In the genomic region with DNA sequence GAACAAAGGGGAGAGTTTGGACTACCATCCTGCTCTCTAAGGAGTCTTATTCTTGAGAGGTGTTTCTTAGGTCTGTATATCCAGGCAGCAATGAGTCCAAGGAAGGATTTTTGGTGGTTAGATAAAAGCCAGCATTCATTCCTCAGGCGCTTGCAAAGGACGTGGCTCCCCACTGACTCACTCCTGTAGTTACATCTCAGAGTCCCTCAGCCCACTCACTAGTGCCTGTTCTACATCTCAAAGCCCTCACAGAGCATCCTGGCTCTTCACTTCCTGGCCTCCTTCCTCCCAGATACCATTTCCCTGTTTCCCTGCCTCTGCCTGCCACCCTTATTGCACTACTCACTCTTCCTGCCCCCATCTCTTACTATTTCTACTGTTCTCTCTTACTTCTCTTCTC, we compare ENCODE assay signal across 21 mouse cellular contexts. TPM values are rescaled to one million over a fixed set of nuclear protein-coding genes. Genes with fewer than 3 reads are reported as not detected.
DNase-seq lines count a peak whose midpoint lies in the region; ATAC-seq and TF ChIP-seq lines count a peak whose summit lies in the region.
"Had no signal": no experiment of that assay in that cellular context is flagged by ENCODE, and none has a peak within 500 bp of the region (broad histone marks: within the 10 kb centered on the region; RNA-seq: fewer than 3 reads in every experiment).

No protein-coding gene starts in this region.

- H3K36me3 ChIP-seq in MEL (ENCODE audit: control insufficient read depth in 1 of 2, insufficient read depth in 2 of 2, low read length in 2 of 2), result peaks cover 0 to 37% of the 10 kb centered on the region in 2 experiments; a peak in 2 of 4 replicates
- H3K36me3 ChIP-seq in heart, embryonic 11.5 days (ENCODE audit: control insufficient read depth, insufficient read depth, low read length), result peaks cover 30% of the 10 kb centered on the region

- 71% methylated on average over 2 of the region's 2 CpGs for WGBS in heart, embryonic 11.5 days (ENCODE audit: insufficient replicate concordance)

- no peak overlapping the region for H3K4me3 ChIP-seq in MEL (ENCODE audit: control insufficient read depth in 1 of 2, insufficient read depth in 1 of 2, low read depth in 2 of 2, low read length in 2 of 2)
- H3K4me3 ChIP-seq in brown adipose tissue, adult 24 weeks (ENCODE audit: insufficient read depth, low read depth, low read length), result no peak overlapping the region
- no peak overlapping the region for H3K4me3 ChIP-seq in heart, embryonic 11.5 days (ENCODE audit: low read depth, low read length)
- H3K4me3 ChIP-seq: embryonic facial prominence, embryonic 13.5 days; forebrain, embryonic 15.5 days; heart, adult 2 months; heart, embryonic 12.5 days; hindbrain, embryonic 13.5 days had no signal

- intact Hi-C loops in left cerebral cortex, postnatal 4 days (cut with DNase I), result no loop called here
- intact Hi-C loops in heart, postnatal 36 days (cut with DNase I), result no loop called here

- TF ChIP-seq CTCF in MEL (IDR thresholded peaks at IDR 0.05 in 2 of 3, conservative IDR thresholded peaks at IDR 0.05 in 1 of 3; ENCODE audit: control insufficient read depth in 1 of 3, insufficient read depth in 1 of 3, low read depth in 2 of 3, low read length in 3 of 3, poor library complexity in 1 of 3, severe bottlenecking in 1 of 3), result no peak

- TF ChIP-seq EP300 in MEL (IDR thresholded peaks at IDR 0.05; ENCODE audit: low read depth in 1 of 2, low read length in 2 of 2), result no peak

- H3K27ac ChIP-seq in MEL (ENCODE audit: control insufficient read depth, low read depth, low read length), result no peak overlapping the region
- H3K27ac ChIP-seq in brown adipose tissue, adult 24 weeks (replicated peaks; ENCODE audit: low read depth, low read length), result peak overlapping the region; percentile 54; the same call in 1 of the 2 replicates
- H3K27ac ChIP-seq in heart, embryonic 11.5 days (ENCODE audit: low read depth, low read length), result no peak overlapping the region
- H3K27ac ChIP-seq: embryonic facial prominence, embryonic 13.5 days; forebrain, embryonic 15.5 days; heart, adult 2 months; hindbrain, embryonic 13.5 days; hindbrain, postnatal 0 days had no signal

- no peaks in the 10 kb centered on the region for H3K27me3 ChIP-seq in MEL (ENCODE audit: control insufficient read depth in 1 of 2, insufficient read depth in 2 of 2, low read length in 2 of 2)
- no peaks in the 10 kb centered on the region for H3K27me3 ChIP-seq in heart, embryonic 11.5 days (ENCODE audit: control insufficient read depth, insufficient read depth, low read length)
- H3K27me3 ChIP-seq: embryonic facial prominence, embryonic 13.5 days; forebrain, embryonic 15.5 days; heart, embryonic 12.5 days; hindbrain, embryonic 13.5 days had no signal

- no peak for ATAC-seq in heart, embryonic 11.5 days (replicated peaks; ENCODE audit: insufficient number of reproducible peaks, low FRiP score, low TSS enrichment)
- ATAC-seq: forebrain, embryonic 15.5 days; hindbrain, postnatal 0 days had no signal

- H3K9me3 ChIP-seq in MEL (replicated peaks; ENCODE audit: insufficient read depth, low read length), result no peaks in the 10 kb centered on the region
- H3K9me3 ChIP-seq in heart, embryonic 11.5 days (replicated peaks; ENCODE audit: control insufficient read depth, low read length), result no peaks in the 10 kb centered on the region
- H3K9me3 ChIP-seq: embryonic facial prominence, embryonic 13.5 days; forebrain, embryonic 15.5 days; heart, embryonic 12.5 days; hindbrain, embryonic 13.5 days had no signal

- H3K79me2 ChIP-seq in MEL (ENCODE audit: control insufficient read depth, insufficient read depth, low read length, poor library complexity), result no peaks in the 10 kb centered on the region

- no peaks in the 10 kb centered on the region for H3K4me1 ChIP-seq in MEL (ENCODE audit: control insufficient read depth in 1 of 2, insufficient read depth in 2 of 2, low read length in 2 of 2)
- H3K4me1 ChIP-seq in brown adipose tissue, adult 24 weeks (ENCODE audit: control insufficient read depth, insufficient read depth, insufficient read length, low read length), result peaks cover 4% of the 10 kb centered on the region; the same call in 1 of the 2 replicates
- H3K4me1 ChIP-seq in heart, embryonic 11.5 days (ENCODE audit: control insufficient read depth, insufficient read depth, low read length), result no peaks in the 10 kb centered on the region
- H3K4me1 ChIP-seq: embryonic facial prominence, embryonic 13.5 days; forebrain, embryonic 15.5 days; hindbrain, embryonic 13.5 days had no signal

- TF ChIP-seq POLR2A in MEL (IDR thresholded peaks at IDR 0.05; ENCODE audit: control insufficient read depth in 1 of 2, insufficient read depth in 1 of 2, low read depth in 1 of 2, low read length in 2 of 2, poor library complexity in 1 of 2), result no peak

- no peak overlapping the region for H3K9ac ChIP-seq in MEL (ENCODE audit: control insufficient read depth, low read depth, low read length, poor library complexity, severe bottlenecking)
- H3K9ac ChIP-seq in heart, embryonic 11.5 days (ENCODE audit: low read depth, low read length), result no peak overlapping the region
- H3K9ac ChIP-seq: embryonic facial prominence, embryonic 13.5 days; forebrain, embryonic 15.5 days; heart, embryonic 12.5 days; hindbrain, embryonic 13.5 days had no signal

- H3K4me2 ChIP-seq in heart, embryonic 11.5 days, result no peak overlapping the region
- H3K4me2 ChIP-seq: embryonic facial prominence, embryonic 13.5 days; forebrain, embryonic 15.5 days; heart, embryonic 12.5 days; hindbrain, embryonic 13.5 days had no signal

- DNase-seq in left cerebral cortex, adult 18-20 months (ENCODE audit: low spot score in 2 of 2), result peak; percentile 16 to 18
- no peak for DNase-seq in left cerebral cortex, postnatal 4 days
- DNase-seq in 3T3-L1 (ENCODE audit: low read depth, low spot score), result peak; percentile 74
- DNase-seq in MEL (ENCODE audit: low read depth, low spot score), result no peak
- no peak for DNase-seq in heart, postnatal 36 days
- DNase-seq: adrenal gland, adult 8-10 months; adrenal gland, postnatal 36 days; cerebellum, adult 11-12 months; cerebellum, adult 9-10 months; cerebellum, postnatal 25 days; gastrocnemius, postnatal 14 days; heart, adult 2 months; heart, postnatal 4 days; kidney, adult 11 months had no signal

- TF ChIP-seq RAD21 in MEL (IDR thresholded peaks at IDR 0.05; ENCODE audit: low read depth, low read length), result no peak

TF ChIP-seq in MEL, 35 proteins besides CTCF, POLR2A, EP300 and RAD21:
- TF ChIP-seq POLR2AphosphoS2 (IDR thresholded peaks at IDR 0.05; ENCODE audit: low read length) (0 out of 2 replicates have a peak, but pooled peaks have one; percentile 39), BHLHE40 (IDR thresholded peaks at IDR 0.05; ENCODE audit: borderline replicate concordance, low read depth, low read length) (no peak), ETS1 (IDR thresholded peaks at IDR 0.05; ENCODE audit: low read depth, low read length) (no peak)
TF ChIP-seq in MEL: peak in this region for 1.

RNA-seq across cellular contexts. Expression of a gene that starts 16.3 kb away (rescaled TPM):
- total RNA-seq in left cerebral cortex, adult 18-20 months (2021), result 100 to 1,000 TPM; 194 to 212 TPM
- total RNA-seq in left cerebral cortex, postnatal 4 days (2021), result 100 to 1,000 TPM; 134 to 138 TPM
- 160 and 170 TPM in 2 replicates for total RNA-seq in MEL (2012; rRNA removed)
- polyA plus RNA-seq in MEL (2012; ENCODE audit: insufficient read depth in 1 of 2, insufficient read length in 2 of 2, low read depth in 1 of 2, low replicate concordance in 2 of 2, missing spikeins in 1 of 2), result 100 to 1,000 TPM; 205 to 282 TPM
- polyA plus RNA-seq in brown adipose tissue, adult 24 weeks (2012; ENCODE audit: insufficient read depth, insufficient read length, missing spikeins), result 1,665 and 1,891 TPM in 2 replicates
- 441 and 486 TPM in 2 replicates for polyA plus RNA-seq in heart, embryonic 11.5 days (2014; fragmentation: Nextera tagmentation; extraction: Ambion mirVana)
- total RNA-seq in heart, postnatal 36 days (2021), result 100 to 1,000 TPM; 577 to 619 TPM

RNA-seq across cellular contexts. Expression of a gene that starts 42.4 kb away (rescaled TPM):
- 10 to 100 TPM; 28.1 to 28.4 TPM for total RNA-seq in left cerebral cortex, adult 18-20 months (2021)
- total RNA-seq in left cerebral cortex, postnatal 4 days (2021), result 10 to 100 TPM; 53.1 to 56.9 TPM
- total RNA-seq in MEL (2012; rRNA removed), result 5.0 and 7.3 TPM in 2 replicates
- 1 to 10 TPM in 1 of 2 experiments, not detected in 1; 9.0 TPM for polyA plus RNA-seq in MEL (2012; ENCODE audit: insufficient read depth in 1 of 2, insufficient read length in 2 of 2, low read depth in 1 of 2, low replicate concordance in 2 of 2, missing spikeins in 1 of 2)
- 458 and 493 TPM in 2 replicates for polyA plus RNA-seq in brown adipose tissue, adult 24 weeks (2012; ENCODE audit: insufficient read depth, insufficient read length, missing spikeins)
- 6.1 TPM in 2 replicates for polyA plus RNA-seq in heart, embryonic 11.5 days (2014; fragmentation: Nextera tagmentation; extraction: Ambion mirVana)
- 1 to 10 TPM; 1.4 to 1.7 TPM for total RNA-seq in heart, postnatal 36 days (2021)

RNA-seq across cellular contexts. Expression of a gene that starts 59.3 kb away (rescaled TPM):
- 100 to 1,000 TPM; 109 to 126 TPM for total RNA-seq in left cerebral cortex, adult 18-20 months (2021)
- total RNA-seq in left cerebral cortex, postnatal 4 days (2021), result 10 to 100 TPM; 37.5 to 43.1 TPM
- 8.3 and 11.9 TPM in 2 replicates for total RNA-seq in MEL (2012; rRNA removed)
- 1 to 10 TPM in 1 of 2 experiments, not detected in 1; 8.8 TPM for polyA plus RNA-seq in MEL (2012; ENCODE audit: insufficient read depth in 1 of 2, insufficient read length in 2 of 2, low read depth in 1 of 2, low replicate concordance in 2 of 2, missing spikeins in 1 of 2)
- polyA plus RNA-seq in brown adipose tissue, adult 24 weeks (2012; ENCODE audit: insufficient read depth, insufficient read length, missing spikeins), result 0.38 and 1.3 TPM in 2 replicates
- polyA plus RNA-seq in heart, embryonic 11.5 days (2014; fragmentation: Nextera tagmentation; extraction: Ambion mirVana), result 0.24 and 0.36 TPM in 2 replicates
- total RNA-seq in heart, postnatal 36 days (2021), result under 1 TPM; 0.19 to 0.72 TPM

Comparison
In these comparisons a context has a peak if more than half of its experiments do, and no peak if none do; other contexts are left out.
1. DNase-seq: peak in left cerebral cortex, adult 18-20 months (2 of 2) and 3T3-L1 (single experiment); none in left cerebral cortex, postnatal 4 days (single experiment), MEL (single experiment) and heart, postnatal 36 days (0 of 2).